Mouse (Mus musculus): ENCODE results near the gene Rsph9.

DNA sequence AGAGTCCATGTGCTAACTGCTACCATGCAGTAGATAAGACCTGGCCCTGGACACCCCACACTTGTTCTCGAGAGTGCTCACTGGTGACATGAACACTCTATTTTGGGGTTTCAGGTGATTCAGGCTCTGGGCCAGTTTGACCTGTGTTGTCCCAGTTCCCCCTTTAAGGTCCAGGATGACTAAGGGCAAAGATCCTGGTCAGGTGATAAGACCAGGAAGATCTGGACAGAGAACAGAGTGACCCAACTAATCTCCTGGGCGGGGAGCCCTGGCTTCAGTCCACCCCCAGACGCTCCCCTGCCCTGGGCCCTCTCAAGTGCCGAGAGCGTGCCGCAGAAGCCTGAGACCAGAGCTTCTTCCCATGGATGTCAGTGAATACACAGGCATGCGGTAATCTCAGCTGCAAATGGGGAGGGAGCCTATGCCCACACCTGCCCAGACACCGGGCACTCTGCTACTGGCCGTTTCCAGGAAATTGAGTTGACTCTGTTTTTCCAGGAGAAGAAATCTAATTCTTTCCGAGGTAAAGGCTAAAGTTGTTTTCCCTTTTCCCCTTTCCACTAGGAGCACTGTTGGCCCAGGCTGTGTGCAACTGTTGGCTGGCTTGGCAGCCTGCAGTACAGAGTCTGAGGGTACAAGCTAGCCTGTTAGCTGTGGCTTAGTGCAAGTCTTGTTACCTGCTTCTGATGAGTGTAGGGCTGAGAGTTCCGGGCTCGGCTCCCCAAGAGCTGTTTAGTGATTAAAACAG is 19.9 kb downstream of the Rsph9 start:
- TF ChIP-seq POLR2A (IDR thresholded peaks at IDR 0.05; ENCODE audit: low read depth, low read length) (no peak), CTCF (conservative IDR thresholded peaks at IDR 0.05; ENCODE audit: insufficient read depth, insufficient read length, low read depth, low read length) (no peak; the same call in 1 of the 2 replicates)

Measured in kidney, adult 2 months (tissue).